Mouse (Mus musculus) urinary bladder, postnatal 25 days (tissue): Measurements from ENCODE around the gene Wdr17.
"Not testable (repeated sequence)": the region's sequence is repeated elsewhere in the genome, so short reads cannot be mapped to it uniquely, and the experiment has no call there.

Experiments used
- DNase-seq: peaks from one replicate; pipeline ENCODE4 v3.0.0; 2022; ENCODE audit warnings: low spot score

Gene Wdr17

GRCm38 (mm10) chr8:54791858-54792698 lies 94.9 kb downstream of the Wdr17 start:
- DNase-seq = no peak

- DNase-seq = no peak
Observed at GRCm38 (mm10) chr8:54780134-54780942, 106.6 kb downstream of the Wdr17 start.

GRCm38 (mm10) chr8:54779317-54780133 lies 107.5 kb downstream of the Wdr17 start:
- no peak for DNase-seq

GRCm38 (mm10) chr8:54777012-54777411 lies 110.0 kb downstream of the Wdr17 start:
- no peak for DNase-seq

GRCm38 (mm10) chr8:54776241-54776640 lies 110.7 kb downstream of the Wdr17 start:
- no peak for DNase-seq

- DNase-seq = no peak
Observed at GRCm38 (mm10) chr8:54757646-54758045, 129.3 kb downstream of the Wdr17 start.

GRCm38 (mm10) chr8:54736660-54737312 lies 150.2 kb downstream of the Wdr17 start:
- no peak for DNase-seq

GRCm38 (mm10) chr8:54724668-54725035 lies 162.3 kb downstream of the Wdr17 start:
- DNase-seq = no peak

GRCm38 (mm10) chr8:54723976-54724667 lies 162.9 kb downstream of the Wdr17 start:
- peak; percentile 54 for DNase-seq

- DNase-seq = no peak
Observed at GRCm38 (mm10) chr8:54718515-54718914, 168.5 kb downstream of the Wdr17 start.

GRCm38 (mm10) chr8:54705743-54706142 lies 181.2 kb downstream of the Wdr17 start:
- DNase-seq = no peak

- DNase-seq = no peak
Observed at GRCm38 (mm10) chr8:54671806-54672205, 215.2 kb downstream of the Wdr17 start.

GRCm38 (mm10) chr8:54667756-54668155 lies 219.2 kb downstream of the Wdr17 start:
- DNase-seq = no peak

- DNase-seq = peak; percentile 16
Observed at GRCm38 (mm10) chr8:54660675-54661074, 226.3 kb downstream of the Wdr17 start.

GRCm38 (mm10) chr8:54659703-54660102 lies 227.3 kb downstream of the Wdr17 start:
- no peak for DNase-seq

GRCm38 (mm10) chr8:54638634-54639033 lies 248.3 kb downstream of the Wdr17 start:
- DNase-seq = no peak

GRCm38 (mm10) chr8:54616710-54617109 lies 270.3 kb downstream of the Wdr17 start:
- DNase-seq = not testable (repeated sequence)

GRCm38 (mm10) chr8:54610238-54610637 lies 276.7 kb downstream of the Wdr17 start:
- DNase-seq = peak; percentile 5

- no peak for DNase-seq
Observed at GRCm38 (mm10) chr8:54609336-54609735, 277.6 kb downstream of the Wdr17 start.

GRCm38 (mm10) chr8:54603440-54603839 lies 283.5 kb downstream of the Wdr17 start:
- DNase-seq = no peak

GRCm38 (mm10) chr8:54600671-54601251 lies 286.2 kb downstream of the Wdr17 start, which contains the start of gene Spata4:
TSS of gene Spata4 (plus strand) at chr8:54600781.
- DNase-seq = no peak
